Mouse (Mus musculus) Patski (cell line): ENCODE results near the gene Acss1. TPM values are rescaled to one million over a fixed set of nuclear protein-coding genes. Genes with fewer than 3 reads are reported as not detected.

Source experiments
- ATAC-seq: fragments of 100-300 bp; one replicate; pipeline ENCODE4 v1.8.0; 2021
- CTCF ChIA-PET: fragments of 350-600 bp; sonication (Branson Sonifier 250); formaldehyde crosslinking; loops from one replicate; lab custom pipeline; 2022; ENCODE audit warnings: inconsistent platforms; lab: Charles Lee
- POLR2A ChIA-PET: fragments of 350-600 bp; sonication (Branson Sonifier 250); formaldehyde crosslinking; loops from one replicate; lab custom pipeline; 2022; ENCODE audit warnings: antibody characterized with exemption, inconsistent platforms; lab: Charles Lee
- DNase-seq: peaks from one replicate; pipeline ENCODE4 v3.0.0-alpha.2; 2011; ENCODE audit warnings: low read depth, low spot score
- H3K27me3 ChIP-seq: fragments of 371-371 bp; one replicate; pipeline ENCODE4 v1.5.1; 2021
- CTCF ChIP-seq: fragments of 100-300 bp; IDR thresholded peaks from one replicate; pipeline ENCODE4 v1.5.1; 2021
- in situ Hi-C: fragments of 300-500 bp; cut with MboI; formaldehyde crosslinking; loops from 3 replicates; pipeline ENCODE4 v1.11.1; 2018; ENCODE audit warnings: low pct_unique_long_range_greater_than_20kb, mixed read lengths
- polyA plus RNA-seq: library from polyadenylated mRNA; unstranded; gene quantifications from one replicate; pipeline ENCODE4 v1.2.3, GENCODE M21; 2021

Gene Acss1
- polyA plus RNA-seq, 1 experiment from 2014 or later: 0.77 TPM

GRCm38 (mm10) chr2:150608872-150609560 lies 59.3 kb downstream of the Acss1 start:
- peaks cover 6% of the 10 kb centered on the region for H3K27me3 ChIP-seq
- TF ChIP-seq CTCF: peak; percentile 72
- ChIA-PET POLR2A (no interaction called here), CTCF (interaction anchor here (1.1 to 1.5 kb wide), 2 partner anchors 64 to 66 kb away, joined by 3 read pairs; no protein-coding TSS in a partner anchor)
- ATAC-seq: peak; percentile 74
- in situ Hi-C loops: loop anchor here (5.0 kb wide), 2 partner anchors 63 to 138 kb away; partner anchors contain the start of gene Entpd6
- DNase-seq: peak; percentile 24

GRCm38 (mm10) chr2:150608087-150608799 lies 60.1 kb downstream of the Acss1 start, which contains the start of gene Apmap:
Apmap (minus strand) TSS chr2:150608567.
- in situ Hi-C loops: loop anchor here (5.0 kb wide), 2 partner anchors 64 to 139 kb away; partner anchors contain the start of gene Entpd6
- POLR2A ChIA-PET: no interaction called here

GRCm38 (mm10) chr2:150607086-150607485 lies 61.2 kb downstream of the Acss1 start:
- ChIA-PET POLR2A (no interaction called here), CTCF (no interaction called here)
- in situ Hi-C loops: loop anchor here (5.0 kb wide), 2 partner anchors 65 to 140 kb away; partner anchors contain the start of gene Entpd6
- ATAC-seq: no peak
- no peaks in the 10 kb centered on the region for H3K27me3 ChIP-seq
- no peak for TF ChIP-seq CTCF
- DNase-seq: no peak

More at GRCm38 (mm10) chr2:150608087-150608799, 60.1 kb downstream of the Acss1 start, which contains the start of gene Apmap:
- CTCF ChIA-PET: interaction anchor here (1.1 kb wide), 1 partner anchor 67 kb away, joined by 3 read pairs; no protein-coding TSS in a partner anchor
- ATAC-seq (peak; percentile 96), DNase-seq (peak; percentile 80)
- no peaks in the 10 kb centered on the region for H3K27me3 ChIP-seq
- no peak for TF ChIP-seq CTCF

- POLR2A ChIA-PET: no interaction called here
- no peaks in the 10 kb centered on the region for H3K27me3 ChIP-seq
- CTCF ChIA-PET: no interaction called here
- DNase-seq (no peak), ATAC-seq (no peak)
- no peak for TF ChIP-seq CTCF
- in situ Hi-C loops: loop anchor here (5.0 kb wide), 2 partner anchors 67 to 142 kb away; partner anchors contain the start of gene Entpd6
Observed at GRCm38 (mm10) chr2:150604802-150605201, 63.5 kb downstream of the Acss1 start.

- ChIA-PET CTCF (no interaction called here), POLR2A (no interaction called here)
- DNase-seq (no peak), ATAC-seq (no peak)
- no peaks in the 10 kb centered on the region for H3K27me3 ChIP-seq
- in situ Hi-C loops: no loop called here
- no peak for TF ChIP-seq CTCF
Observed at GRCm38 (mm10) chr2:150602166-150602565, 66.1 kb downstream of the Acss1 start.

GRCm38 (mm10) chr2:150600263-150600662 lies 68.0 kb downstream of the Acss1 start:
- ChIA-PET POLR2A (interaction anchor here (0.5 kb wide), 1 partner anchor 1730 kb away, joined by 4 read pairs; no protein-coding TSS in a partner anchor), CTCF (no interaction called here)
- TF ChIP-seq CTCF: no peak
- DNase-seq: no peak
- in situ Hi-C loops: no loop called here
- ATAC-seq: no peak
- H3K27me3 ChIP-seq: no peaks in the 10 kb centered on the region

GRCm38 (mm10) chr2:150595411-150596190 lies 72.7 kb downstream of the Acss1 start:
- in situ Hi-C loops: no loop called here
- H3K27me3 ChIP-seq: no peaks in the 10 kb centered on the region
- CTCF ChIA-PET: interaction anchor here (1.4 to 2.3 kb wide), 3 partner anchors 9 to 37 kb away, joined by 3 to 5 read pairs (median 4); no protein-coding TSS in a partner anchor
- ATAC-seq (no peak), DNase-seq (no peak)
- no peak for TF ChIP-seq CTCF
- POLR2A ChIA-PET: no interaction called here

GRCm38 (mm10) chr2:150589076-150589475 lies 79.2 kb downstream of the Acss1 start:
- in situ Hi-C loops: no loop called here
- POLR2A ChIA-PET: no interaction called here
- no peaks in the 10 kb centered on the region for H3K27me3 ChIP-seq
- ATAC-seq: no peak
- CTCF ChIA-PET: no interaction called here
- no peak for DNase-seq
- no peak for TF ChIP-seq CTCF

- in situ Hi-C loops: no loop called here
- H3K27me3 ChIP-seq: no peaks in the 10 kb centered on the region
- POLR2A ChIA-PET: no interaction called here
Observed at GRCm38 (mm10) chr2:150579628-150580027, 88.7 kb downstream of the Acss1 start.

GRCm38 (mm10) chr2:150578603-150579002 lies 89.7 kb downstream of the Acss1 start:
- in situ Hi-C loops: no loop called here
- no peaks in the 10 kb centered on the region for H3K27me3 ChIP-seq
- DNase-seq (no peak), ATAC-seq (no peak)
- CTCF ChIA-PET: interaction anchor here (0.8 to 1.2 kb wide), 3 partner anchors 19 to 83 kb away, joined by 3 read pairs; no protein-coding TSS in a partner anchor
- POLR2A ChIA-PET: no interaction called here
- no peak for TF ChIP-seq CTCF

More at GRCm38 (mm10) chr2:150579628-150580027, 88.7 kb downstream of the Acss1 start:
- CTCF ChIA-PET: interaction anchor here (1.2 to 1.5 kb wide), 2 partner anchors 15 to 82 kb away, joined by 3 to 5 read pairs; no protein-coding TSS in a partner anchor
- TF ChIP-seq CTCF: no peak
- no peak for ATAC-seq
- no peak for DNase-seq
